Mouse (Mus musculus) liver, embryonic 13.5 days (tissue): ENCODE measurements around the gene Aff3. TPM values are rescaled to one million over a fixed set of nuclear protein-coding genes. Genes with fewer than 3 reads are reported as not detected.

ENCODE experiments used
- ATAC-seq: fragments of 200-750 bp; cut with Nextera tagmentation; 2 replicates; pipeline ENCODE4 v1.8.0; 2017; ENCODE audit warnings: low read depth, mild to moderate bottlenecking, moderate number of reproducible peaks, moderate library complexity
- DNase-seq: peaks from one replicate; pipeline ENCODE4 v3.0.0; 2022
- H3K27ac ChIP-seq: fragments of 300-500 bp; sonication (generic); 2 replicates; pipeline ENCODE4 v1.5.1; 2015; ENCODE audit warnings: moderate library complexity, mild to moderate bottlenecking, inconsistent platforms
- H3K27me3 ChIP-seq: fragments of 300-500 bp; sonication (generic); 2 replicates; pipeline ENCODE4 v1.6.1; 2015; ENCODE audit warnings: mild to moderate bottlenecking, inconsistent platforms
- H3K36me3 ChIP-seq: fragments of 300-500 bp; sonication (generic); 2 replicates; pipeline ENCODE4 v1.6.1; 2015; ENCODE audit warnings: mild to moderate bottlenecking, inconsistent platforms
- H3K4me1 ChIP-seq: fragments of 300-500 bp; sonication (generic); replicated peaks from 2 replicates; pipeline ENCODE4 v1.6.1; 2015; ENCODE audit warnings: inconsistent platforms
- H3K4me2 ChIP-seq: fragments of 300-500 bp; sonication (generic); 2 replicates; pipeline ENCODE4 v1.6.1; 2015; ENCODE audit warnings: inconsistent platforms, mild to moderate bottlenecking, moderate library complexity
- H3K4me3 ChIP-seq: fragments of 300-500 bp; sonication (generic); replicated peaks from 2 replicates; pipeline ENCODE4 v1.5.1; 2015; ENCODE audit warnings: mild to moderate bottlenecking, inconsistent platforms
- H3K9ac ChIP-seq: fragments of 300-500 bp; sonication (generic); 2 replicates; pipeline ENCODE4 v1.6.1; 2015; ENCODE audit warnings: mild to moderate bottlenecking, inconsistent platforms
- H3K9me3 ChIP-seq: fragments of 300-500 bp; sonication (generic); replicated peaks from 2 replicates; pipeline ENCODE4 v1.6.1; 2016; ENCODE audit warnings: inconsistent platforms
- WGBS: fragments of 180-500 bp; shearing (Covaris S2); methylation state at CpG from one replicate; pipeline ENCODE4 v1.1.7; 2015; ENCODE audit not compliant: insufficient replicate concordance; 5-methylcytosine and 5-hydroxymethylcytosine counted together
- polyA plus RNA-seq: library from polyadenylated mRNA; unstranded; fragments of >200 nt; fragmentation: Nextera tagmentation; extraction: Ambion mirVana; gene quantifications from 2 replicates; pipeline ENCODE4 v1.2.1, GENCODE M21; 2015

Aff3 gene
- polyA plus RNA-seq, 1 experiment from 2014 or later, result 0.44 TPM

DNA sequence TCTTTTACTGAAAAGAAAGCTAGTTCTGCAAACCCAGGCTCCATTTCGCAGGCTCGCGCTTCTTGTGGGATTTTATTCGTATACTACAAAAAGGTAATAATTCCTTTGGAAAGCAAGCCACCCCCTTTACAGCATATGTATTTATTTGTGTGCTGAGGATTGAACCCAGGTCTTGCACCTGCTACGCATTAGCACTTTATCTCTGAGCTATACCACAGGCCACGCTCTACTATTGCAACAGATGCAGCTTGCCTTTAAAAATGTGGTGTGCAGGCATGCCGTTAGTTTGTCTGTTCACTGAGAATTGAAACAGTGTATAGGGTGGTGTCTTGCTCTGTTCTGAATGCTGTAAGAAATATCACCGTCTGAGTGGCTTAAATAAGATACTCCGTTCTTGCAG is 426.9 kb downstream of the Aff3 start:
- no peaks in the 10 kb centered on the region for H3K9me3 ChIP-seq
- no peak for DNase-seq
- H3K9ac ChIP-seq, result no peak overlapping the region
- no peak for ATAC-seq
- no peak overlapping the region for H3K4me2 ChIP-seq
- H3K27me3 ChIP-seq, result no peaks in the 10 kb centered on the region
- 80% methylated on average over 9 of the region's 9 CpGs for WGBS
- H3K27ac ChIP-seq, result no peak overlapping the region
- peaks cover 10% of the 10 kb centered on the region for H3K4me1 ChIP-seq
- no peaks in the 10 kb centered on the region for H3K36me3 ChIP-seq
- no peak overlapping the region for H3K4me3 ChIP-seq

DNA sequence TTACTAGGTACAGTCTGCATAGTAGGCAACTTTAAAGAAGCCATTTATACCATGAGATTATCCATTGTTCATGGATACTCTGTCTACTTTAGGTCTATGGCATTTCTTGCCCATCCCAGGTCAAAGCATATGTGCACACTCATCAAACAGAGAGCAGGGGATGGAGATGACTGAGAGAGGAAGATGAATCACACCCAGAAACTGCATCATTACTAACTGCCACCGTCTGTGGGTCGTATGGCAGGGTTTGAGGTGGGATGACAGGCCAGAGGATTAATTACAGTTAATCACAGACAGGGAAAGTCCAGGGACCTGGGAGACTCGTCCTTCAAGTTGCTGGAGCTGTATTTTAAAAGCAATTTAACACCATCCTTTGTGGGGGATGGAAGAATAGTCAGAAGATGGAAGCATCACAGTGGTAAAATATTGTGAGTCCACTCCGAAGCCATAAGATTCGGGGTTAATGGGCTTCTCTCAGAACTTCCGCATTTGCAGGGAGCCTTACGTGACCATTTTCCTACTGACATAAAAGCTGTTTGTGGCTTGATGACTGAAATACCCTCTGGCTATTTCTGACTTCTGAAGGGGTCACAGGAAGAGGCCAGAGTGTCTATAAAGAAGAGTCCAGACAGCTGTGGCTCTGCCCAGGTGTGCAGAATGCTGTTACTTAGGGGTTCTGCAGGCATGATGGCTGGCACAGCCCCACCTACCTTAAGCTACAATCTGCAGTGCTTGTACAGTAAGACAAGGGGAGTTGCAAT is 427.5 kb downstream of the Aff3 start:
- no peak overlapping the region for H3K4me3 ChIP-seq
- no peaks in the 10 kb centered on the region for H3K27me3 ChIP-seq
- no peak overlapping the region for H3K9ac ChIP-seq
- peaks cover 8% of the 10 kb centered on the region for H3K4me1 ChIP-seq
- DNase-seq (no peak), ATAC-seq (no peak)
- no peaks in the 10 kb centered on the region for H3K9me3 ChIP-seq
- H3K27ac ChIP-seq, result no peak overlapping the region
- H3K4me2 ChIP-seq, result no peak overlapping the region
- WGBS, result 55% methylated on average over 7 of the region's 7 CpGs
- H3K36me3 ChIP-seq, result no peaks in the 10 kb centered on the region

DNA sequence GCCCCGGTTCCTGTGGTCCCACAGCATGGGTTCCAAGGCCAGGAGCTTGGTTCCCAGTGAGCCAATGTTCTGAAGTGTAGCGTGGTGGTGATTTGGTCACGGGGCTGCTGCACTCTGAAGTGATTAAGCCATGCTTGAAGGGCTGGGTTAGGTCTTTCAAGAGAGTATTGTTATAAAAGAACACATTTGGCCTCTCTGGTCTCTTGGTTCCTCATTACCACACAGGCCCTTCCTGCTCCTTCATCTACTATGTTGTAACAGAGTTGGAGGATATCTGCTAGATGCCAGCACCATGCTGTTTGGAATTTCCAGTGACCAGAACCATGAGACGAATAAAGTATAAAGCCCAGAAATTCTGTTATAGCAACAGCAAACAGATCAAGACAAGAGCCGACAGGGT is 431.6 kb downstream of the Aff3 start:
- WGBS, result 69% methylated on average over 5 of the region's 5 CpGs

DNA sequence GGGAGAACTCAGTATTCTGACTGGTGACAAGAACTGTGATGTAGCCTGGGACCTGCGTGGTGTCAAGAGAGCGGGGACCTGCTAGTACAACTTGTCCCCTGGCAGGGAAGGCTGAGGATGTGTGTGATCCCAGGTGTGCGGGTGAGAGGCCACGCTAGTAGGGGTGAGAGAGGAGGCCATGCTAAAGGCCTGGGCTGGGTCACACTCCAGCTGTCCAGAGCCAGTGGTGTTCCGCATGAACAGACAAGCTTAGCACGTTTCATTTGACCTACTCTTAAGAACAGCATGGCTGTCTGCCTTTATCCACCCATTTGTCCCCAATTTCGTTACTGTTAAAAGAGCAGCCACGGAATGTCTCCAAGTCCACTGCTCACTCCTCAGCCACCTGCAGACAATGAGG is 434.7 kb downstream of the Aff3 start:
- H3K4me2 ChIP-seq, result no peak overlapping the region
- H3K9me3 ChIP-seq, result no peaks in the 10 kb centered on the region
- no peak overlapping the region for H3K9ac ChIP-seq
- H3K27ac ChIP-seq, result no peak overlapping the region
- ATAC-seq, result no peak
- no peaks in the 10 kb centered on the region for H3K36me3 ChIP-seq
- H3K27me3 ChIP-seq, result no peaks in the 10 kb centered on the region
- no peaks in the 10 kb centered on the region for H3K4me1 ChIP-seq
- WGBS, result 72% methylated on average over 8 of the region's 8 CpGs
- H3K4me3 ChIP-seq, result no peak overlapping the region
- DNase-seq, result no peak

More for the DNA sequence above, 431.6 kb downstream of the Aff3 start:
- H3K4me3 ChIP-seq, result no peak overlapping the region
- no peak for DNase-seq
- no peak overlapping the region for H3K27ac ChIP-seq
- H3K27me3 ChIP-seq, result no peaks in the 10 kb centered on the region
- no peaks in the 10 kb centered on the region for H3K4me1 ChIP-seq
- no peaks in the 10 kb centered on the region for H3K9me3 ChIP-seq
- H3K9ac ChIP-seq, result no peak overlapping the region
- no peaks in the 10 kb centered on the region for H3K36me3 ChIP-seq
- H3K4me2 ChIP-seq, result no peak overlapping the region
- ATAC-seq, result no peak

DNA sequence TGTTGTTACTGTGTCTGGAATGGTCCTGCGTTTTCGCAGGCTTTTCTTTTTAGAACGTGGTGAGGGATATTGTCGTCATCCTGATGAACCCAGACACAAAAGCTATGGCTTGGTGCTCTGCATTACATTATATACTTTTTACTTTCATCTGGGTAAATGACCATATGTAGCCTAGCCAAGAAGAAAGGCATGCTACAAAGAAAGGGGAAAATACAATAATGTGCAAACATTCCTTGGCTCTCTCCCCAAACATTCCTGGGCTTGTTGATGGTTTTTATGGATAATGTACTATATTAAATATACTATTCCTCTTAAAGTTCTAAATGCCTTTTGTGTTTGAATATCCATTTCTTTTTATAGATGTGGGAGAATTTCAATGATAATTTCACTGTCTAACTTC is 435.9 kb downstream of the Aff3 start:
- no peak for ATAC-seq
- H3K4me2 ChIP-seq, result no peak overlapping the region
- 72% methylated on average over 4 of the region's 4 CpGs for WGBS

DNA sequence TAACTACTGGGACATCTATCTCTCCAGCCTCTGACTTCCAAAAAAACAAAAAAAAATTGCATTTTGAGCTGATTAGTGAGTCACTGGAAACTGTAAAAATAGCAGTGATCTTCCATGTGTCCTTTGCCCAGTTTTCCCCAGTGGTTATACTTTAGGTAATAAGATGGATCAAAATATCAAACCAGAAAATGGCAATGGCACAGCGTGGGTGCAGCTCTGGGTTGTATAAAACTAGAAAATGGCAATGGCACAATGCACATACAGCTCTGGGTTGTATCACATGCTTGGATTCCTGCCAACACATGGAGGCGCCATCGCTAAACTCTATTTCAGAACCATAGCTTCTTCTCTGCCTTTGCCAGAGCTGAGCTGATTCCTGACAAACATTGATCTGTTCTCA is 439.6 kb downstream of the Aff3 start:
- no peaks in the 10 kb centered on the region for H3K36me3 ChIP-seq
- no peak overlapping the region for H3K27ac ChIP-seq
- ATAC-seq (no peak), DNase-seq (no peak)
- no peaks in the 10 kb centered on the region for H3K9me3 ChIP-seq
- no peaks in the 10 kb centered on the region for H3K4me1 ChIP-seq
- H3K27me3 ChIP-seq, result no peaks in the 10 kb centered on the region
- no peak overlapping the region for H3K4me2 ChIP-seq
- H3K9ac ChIP-seq, result no peak overlapping the region
- H3K4me3 ChIP-seq, result no peak overlapping the region
- 80% methylated on average over 3 of the region's 3 CpGs for WGBS

More for the DNA sequence above, 435.9 kb downstream of the Aff3 start:
- no peak overlapping the region for H3K27ac ChIP-seq
- no peaks in the 10 kb centered on the region for H3K27me3 ChIP-seq
- no peaks in the 10 kb centered on the region for H3K9me3 ChIP-seq
- H3K4me3 ChIP-seq, result no peak overlapping the region
- no peaks in the 10 kb centered on the region for H3K4me1 ChIP-seq
- no peak overlapping the region for H3K9ac ChIP-seq
- H3K36me3 ChIP-seq, result no peaks in the 10 kb centered on the region
- DNase-seq, result no peak

DNA sequence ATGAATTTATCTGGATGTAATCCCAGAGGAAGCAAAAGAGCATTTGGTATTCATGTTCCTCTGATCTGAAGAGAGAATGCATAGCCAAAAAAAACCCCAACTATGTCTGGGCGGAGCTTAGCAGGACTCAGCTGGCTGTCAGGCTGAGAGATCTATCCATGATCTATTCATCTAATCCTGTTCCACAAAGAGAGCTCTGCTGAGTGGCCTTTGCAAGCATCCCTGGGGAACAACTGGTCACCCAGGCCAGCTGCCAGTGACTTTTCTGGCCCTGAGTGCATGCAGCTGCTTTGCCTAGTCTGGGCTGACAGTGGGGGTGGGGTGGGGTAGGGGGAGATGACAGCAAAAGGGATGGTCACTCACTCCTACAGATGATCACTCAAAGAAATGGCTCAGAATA is 442.6 kb downstream of the Aff3 start:
- no peak for DNase-seq
- WGBS, result 82% methylated on average over 1 of the region's 1 CpGs
- Histone ChIP-seq H3K4me2 (no peak overlapping the region), H3K27ac (no peak overlapping the region), H3K4me3 (no peak overlapping the region), H3K9ac (no peak overlapping the region), H3K9me3 (no peaks in the 10 kb centered on the region), H3K27me3 (no peaks in the 10 kb centered on the region), H3K4me1 (no peaks in the 10 kb centered on the region), H3K36me3 (no peaks in the 10 kb centered on the region)
- ATAC-seq, result no peak

DNA sequence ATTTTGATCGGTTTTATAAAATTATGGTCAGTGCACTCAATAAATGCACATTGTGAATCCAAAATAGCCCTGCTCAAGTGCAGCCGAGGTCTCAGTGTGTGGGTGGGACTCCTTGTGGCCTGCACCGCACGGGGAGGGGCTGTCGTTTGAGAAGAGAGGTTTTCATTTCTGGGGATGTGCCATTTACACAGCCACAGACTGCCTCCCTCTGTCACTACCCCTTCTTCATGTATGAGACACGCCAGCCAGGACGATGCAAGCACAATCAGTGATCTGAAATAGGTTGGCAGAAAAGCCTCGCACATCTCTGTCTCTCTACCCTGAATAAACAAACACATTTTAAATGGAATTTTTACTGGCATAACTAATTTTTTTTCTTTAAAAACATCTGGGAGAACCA is 443.3 kb downstream of the Aff3 start:
- ATAC-seq (no peak), DNase-seq (no peak)
- Histone ChIP-seq H3K4me1 (no peaks in the 10 kb centered on the region), H3K27me3 (no peaks in the 10 kb centered on the region), H3K9ac (no peak overlapping the region), H3K4me3 (no peak overlapping the region), H3K4me2 (no peak overlapping the region), H3K9me3 (no peaks in the 10 kb centered on the region), H3K36me3 (no peaks in the 10 kb centered on the region), H3K27ac (no peak overlapping the region)
- 74% methylated on average over 8 of the region's 8 CpGs for WGBS

DNA sequence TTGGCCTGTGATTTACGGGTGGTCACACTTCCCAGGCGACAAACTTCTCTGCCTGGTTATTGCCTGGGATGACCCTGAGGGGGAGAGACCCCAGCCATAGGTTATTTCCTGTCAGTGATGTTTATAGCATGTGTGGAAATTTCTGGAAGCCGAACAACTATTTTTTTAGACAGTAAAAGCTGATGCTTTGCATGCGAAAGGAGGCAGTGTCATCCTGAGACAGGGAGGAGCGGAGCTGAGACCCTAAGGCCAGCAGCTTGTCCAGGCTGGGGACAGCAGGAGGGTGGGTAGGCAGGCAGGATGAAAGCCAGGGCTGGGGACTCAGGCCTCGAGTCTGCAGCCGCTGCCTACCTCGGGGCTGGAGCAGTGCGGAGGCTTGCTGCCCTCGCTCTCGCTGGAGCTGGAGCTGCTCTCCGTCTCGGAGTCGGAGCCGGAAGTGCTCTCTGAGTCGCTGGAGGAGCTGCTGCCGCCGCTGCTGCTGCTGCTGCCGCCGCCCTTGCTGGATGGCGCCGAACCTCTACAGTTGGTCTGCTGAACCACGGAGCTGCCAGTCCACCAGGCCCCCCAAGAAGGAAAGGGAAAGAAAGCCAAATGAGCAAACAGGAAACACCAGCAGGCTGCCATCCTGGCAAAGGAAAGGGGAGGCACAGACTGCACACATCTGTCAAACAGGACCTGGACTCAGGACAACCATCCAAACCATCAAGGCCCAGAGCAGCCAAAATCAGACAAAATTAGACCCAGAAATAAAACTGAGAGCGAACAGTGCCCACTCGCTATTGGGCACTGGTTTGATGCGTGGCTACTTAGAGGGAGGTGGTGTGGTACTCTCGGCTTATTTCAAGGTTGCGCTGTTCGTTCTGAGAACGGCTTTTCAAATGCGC is 446.6 kb downstream of the Aff3 start:
- ATAC-seq (no peak), DNase-seq (no peak)
- Histone ChIP-seq H3K9me3 (no peaks in the 10 kb centered on the region), H3K27ac (no peak overlapping the region), H3K4me3 (no peak overlapping the region), H3K9ac (no peak overlapping the region), H3K36me3 (no peaks in the 10 kb centered on the region), H3K4me2 (0 out of 2 replicates have a peak overlapping the region, but pooled peaks have one; percentile 8), H3K4me1 (no peaks in the 10 kb centered on the region), H3K27me3 (no peaks in the 10 kb centered on the region)
- WGBS, result 55% methylated on average over 31 of the region's 31 CpGs

DNA sequence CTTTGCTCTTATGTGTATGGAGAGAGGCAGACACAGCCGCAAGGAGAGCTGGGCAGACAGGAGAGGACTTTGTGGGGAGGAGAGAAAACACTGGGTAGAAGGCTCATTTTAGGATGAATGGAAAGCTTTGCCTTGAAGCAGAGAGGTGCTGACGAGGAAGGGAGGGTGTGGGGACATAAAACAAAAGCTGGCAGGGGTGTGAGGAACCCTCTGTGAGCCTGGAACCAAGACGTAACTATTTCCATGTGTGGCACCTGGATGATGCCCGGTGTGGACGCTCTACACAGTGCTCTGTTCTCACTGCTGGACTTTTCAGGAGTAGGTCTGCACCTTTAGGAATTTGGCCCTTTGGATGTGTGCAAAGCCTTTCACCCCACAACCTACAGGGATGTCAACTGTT is 447.7 kb downstream of the Aff3 start:
- Histone ChIP-seq H3K4me2 (no peak overlapping the region), H3K36me3 (no peaks in the 10 kb centered on the region), H3K27ac (no peak overlapping the region), H3K9ac (no peak overlapping the region), H3K4me1 (no peaks in the 10 kb centered on the region), H3K9me3 (no peaks in the 10 kb centered on the region), H3K27me3 (no peaks in the 10 kb centered on the region), H3K4me3 (no peak overlapping the region)
- WGBS, result 64% methylated on average over 5 of the region's 5 CpGs
- DNase-seq, result no peak
- ATAC-seq, result no peak

DNA sequence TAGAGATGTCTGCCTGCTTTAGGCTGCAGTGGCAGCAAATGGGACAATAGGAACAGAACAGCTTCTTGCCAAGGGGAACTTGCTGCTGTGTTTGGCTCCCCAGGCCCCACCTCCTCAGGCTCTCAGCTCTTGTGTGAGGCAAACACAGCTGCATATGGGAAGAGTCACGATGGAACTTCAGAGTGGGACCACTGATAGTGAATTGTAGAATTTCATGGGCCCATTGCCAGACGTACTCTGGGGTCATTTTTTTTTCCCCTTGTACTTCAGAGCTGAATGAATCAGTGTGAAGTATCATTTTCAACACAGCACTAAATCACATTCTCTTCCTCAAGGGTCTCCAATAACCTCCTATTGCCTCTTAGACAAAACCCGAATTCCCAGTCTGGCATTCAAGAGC is 451.4 kb downstream of the Aff3 start:
- Histone ChIP-seq H3K4me2 (no peak overlapping the region), H3K4me1 (no peaks in the 10 kb centered on the region), H3K36me3 (no peaks in the 10 kb centered on the region), H3K9ac (no peak overlapping the region), H3K4me3 (no peak overlapping the region), H3K9me3 (no peaks in the 10 kb centered on the region), H3K27me3 (no peaks in the 10 kb centered on the region), H3K27ac (no peak overlapping the region)
- DNase-seq (no peak), ATAC-seq (no peak)
- WGBS, result 49% methylated on average over 3 of the region's 3 CpGs
